Mouse (Mus musculus) liver, embryonic 11.5 days (tissue): ENCODE measurements around the gene Josd1. TPM values are rescaled to one million over a fixed set of nuclear protein-coding genes. Genes with fewer than 3 reads are reported as not detected.

ENCODE experiments used
- ATAC-seq: fragments of 200-750 bp; cut with Nextera tagmentation; replicated peaks from 2 replicates; pipeline ENCODE4 v1.8.0; 2017; ENCODE audit warnings: moderate number of reproducible peaks, mild to moderate bottlenecking, moderate TSS enrichment, moderate library complexity; ENCODE audit not compliant: low FRiP score
- DNase-seq: peaks from one replicate; pipeline ENCODE4 v3.0.0-alpha.2; 2017; ENCODE audit warnings: low spot score
- H3K27ac ChIP-seq: fragments of 300-500 bp; sonication (generic); 2 replicates; pipeline ENCODE4 v1.5.1; 2014; ENCODE audit warnings: mild to moderate bottlenecking, low read depth, low read length, control low read depth
- H3K27me3 ChIP-seq: fragments of 300-500 bp; sonication (generic); replicated peaks from 2 replicates; pipeline ENCODE4 v1.6.1; 2014; ENCODE audit warnings: low read length, mixed read lengths; ENCODE audit not compliant: control insufficient read depth, insufficient read depth
- H3K36me3 ChIP-seq: fragments of 300-500 bp; sonication (generic); 2 replicates; pipeline ENCODE4 v1.6.1; 2014; ENCODE audit warnings: mild to moderate bottlenecking, low read length, moderate library complexity, mixed read lengths; ENCODE audit not compliant: control insufficient read depth, insufficient read depth
- H3K4me1 ChIP-seq: fragments of 300-500 bp; sonication (generic); replicated peaks from 2 replicates; pipeline ENCODE4 v1.6.1; 2014; ENCODE audit warnings: low read length, mixed read lengths; ENCODE audit not compliant: control insufficient read depth, insufficient read depth
- H3K4me2 ChIP-seq: fragments of 300-500 bp; sonication (generic); 2 replicates; pipeline ENCODE4 v1.6.1; 2014; ENCODE audit warnings: mild to moderate bottlenecking, control low read depth, moderate library complexity
- H3K4me3 ChIP-seq: fragments of 300-500 bp; sonication (generic); 2 replicates; pipeline ENCODE4 v1.5.1; 2014; ENCODE audit warnings: low read depth, low read length, control low read depth
- H3K9ac ChIP-seq: fragments of 300-500 bp; sonication (generic); 2 replicates; pipeline ENCODE4 v1.6.1; 2014; ENCODE audit warnings: low read depth, low read length, control low read depth
- H3K9me3 ChIP-seq: fragments of 300-500 bp; sonication (generic); 2 replicates; pipeline ENCODE4 v1.6.1; 2016; ENCODE audit warnings: low read length, inconsistent platforms, mixed read lengths; ENCODE audit not compliant: control insufficient read depth
- WGBS: fragments of 180-500 bp; shearing (Covaris S2); extraction: QIAGEN DNeasy Blood & Tissue Kit; methylation state at CpG from one replicate; pipeline ENCODE4 v1.1.7; 2014; 5-methylcytosine and 5-hydroxymethylcytosine counted together
- polyA plus RNA-seq: library from polyadenylated mRNA; unstranded; fragments of >200 nt; fragmentation: Nextera tagmentation; extraction: Ambion mirVana; gene quantifications from 2 replicates; pipeline ENCODE4 v1.2.1, GENCODE M21; 2014

The Josd1 gene
- polyA plus RNA-seq = 25.9 and 28.3 TPM in 2 replicates

DNA sequence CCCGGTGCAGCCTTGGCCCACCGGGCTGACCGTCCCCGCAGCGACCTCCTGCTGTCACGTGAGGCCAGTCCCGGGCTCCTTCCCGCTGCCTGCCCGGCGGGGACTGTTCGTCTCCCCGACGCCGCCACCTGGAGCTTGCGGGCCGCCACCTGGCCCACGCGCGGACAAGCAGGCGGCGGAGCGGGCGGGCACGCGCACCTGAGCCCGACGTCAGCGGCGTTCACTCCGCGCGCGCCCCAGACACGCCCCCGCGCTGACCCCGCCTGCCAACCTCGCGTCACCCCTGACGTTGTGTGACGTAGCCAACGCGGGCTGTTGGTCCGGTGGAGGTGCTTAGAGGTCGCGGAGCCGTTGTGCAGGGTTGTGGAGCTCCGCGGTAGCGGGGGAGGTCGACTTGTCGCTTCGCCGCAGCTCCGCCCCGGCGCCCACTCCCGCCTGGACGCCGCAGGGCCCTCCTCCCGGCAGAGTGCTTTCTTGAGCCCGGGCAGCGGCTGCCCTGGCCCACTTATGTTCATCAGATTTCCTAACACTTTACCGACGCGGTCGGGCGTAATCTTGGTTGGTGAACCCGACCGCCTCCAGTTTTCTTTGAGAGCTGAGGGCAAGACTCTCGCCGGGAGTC lies at the start of gene Josd1:
Gene Josd1, minus strand, starts transcription at position 274 of the 622 bp plus-strand sequence.
- H3K9ac ChIP-seq = peak within 1 kb of the TSS; percentile 97
- peak; percentile 70 for ATAC-seq
- peaks cover 63% of the 10 kb centered on the region for H3K4me1 ChIP-seq
- H3K4me3 ChIP-seq = peak within 1 kb of the TSS; percentile 95
- H3K27ac ChIP-seq = peak within 1 kb of the TSS; percentile 96
- no peaks in the 10 kb centered on the region for H3K36me3 ChIP-seq
- under 1% methylated on average over 65 of the region's 72 CpGs for WGBS
- no peaks in the 10 kb centered on the region for H3K27me3 ChIP-seq
- H3K9me3 ChIP-seq = no peaks in the 10 kb centered on the region
- peak; percentile 99 for DNase-seq
- peak within 1 kb of the TSS; percentile 97 for H3K4me2 ChIP-seq

DNA sequence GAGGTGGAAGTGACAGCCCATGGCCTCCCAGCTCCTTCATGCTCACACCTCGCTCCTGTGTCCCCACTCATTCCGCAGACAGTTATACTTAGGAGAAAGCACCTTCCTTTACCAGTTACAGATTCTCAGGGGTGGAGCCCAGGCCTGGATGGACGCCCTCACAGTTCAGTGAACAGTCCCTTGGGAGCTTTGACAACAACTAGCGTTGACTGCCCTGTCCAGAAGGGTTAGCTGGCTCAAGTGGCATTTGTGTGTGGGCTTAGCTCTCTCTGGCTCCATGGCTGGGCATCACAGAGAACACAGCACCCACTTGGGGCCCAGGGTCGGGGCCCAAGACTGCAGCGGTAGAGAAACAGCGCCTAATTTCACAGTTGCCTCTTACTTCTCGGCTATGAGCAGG lies 46.6 kb upstream of the Josd1 start:
- DNase-seq = no peak
- H3K36me3 ChIP-seq = peaks cover 25% of the 10 kb centered on the region
- H3K9ac ChIP-seq = no peak overlapping the region
- H3K4me1 ChIP-seq = no peaks in the 10 kb centered on the region
- no peak overlapping the region for H3K27ac ChIP-seq
- no peaks in the 10 kb centered on the region for H3K9me3 ChIP-seq
- H3K4me3 ChIP-seq = no peak overlapping the region
- WGBS = 91% methylated on average over 8 of the region's 8 CpGs
- no peaks in the 10 kb centered on the region for H3K27me3 ChIP-seq
- ATAC-seq = no peak
- H3K4me2 ChIP-seq = no peak overlapping the region

DNA sequence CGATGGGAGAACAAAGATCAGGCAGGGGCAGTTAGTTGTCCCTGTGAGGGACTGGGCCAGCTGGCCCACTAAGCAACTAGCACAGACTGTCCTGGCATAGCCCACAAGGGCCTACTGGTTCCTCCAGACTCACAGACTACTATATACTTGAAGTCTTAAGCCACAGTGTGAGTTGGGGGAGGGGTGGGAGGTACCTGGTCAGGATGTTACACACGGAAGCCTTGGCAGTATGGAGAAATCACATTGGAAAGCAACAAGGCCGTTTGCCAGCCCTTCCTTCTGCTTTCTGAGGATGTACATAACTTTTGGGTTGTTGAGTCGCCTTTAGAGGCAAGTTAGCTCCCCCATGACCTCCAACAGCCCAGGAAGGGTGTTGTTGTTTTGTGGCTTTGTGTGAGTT lies 45.9 kb upstream of the Josd1 start:
- no peak for ATAC-seq
- no peak overlapping the region for H3K27ac ChIP-seq
- no peak overlapping the region for H3K4me2 ChIP-seq
- no peak overlapping the region for H3K4me3 ChIP-seq
- no peaks in the 10 kb centered on the region for H3K4me1 ChIP-seq
- no peak overlapping the region for H3K9ac ChIP-seq
- WGBS = 71% methylated on average over 4 of the region's 4 CpGs
- no peak for DNase-seq
- H3K36me3 ChIP-seq = peaks cover 24% of the 10 kb centered on the region
- no peaks in the 10 kb centered on the region for H3K9me3 ChIP-seq
- H3K27me3 ChIP-seq = no peaks in the 10 kb centered on the region

DNA sequence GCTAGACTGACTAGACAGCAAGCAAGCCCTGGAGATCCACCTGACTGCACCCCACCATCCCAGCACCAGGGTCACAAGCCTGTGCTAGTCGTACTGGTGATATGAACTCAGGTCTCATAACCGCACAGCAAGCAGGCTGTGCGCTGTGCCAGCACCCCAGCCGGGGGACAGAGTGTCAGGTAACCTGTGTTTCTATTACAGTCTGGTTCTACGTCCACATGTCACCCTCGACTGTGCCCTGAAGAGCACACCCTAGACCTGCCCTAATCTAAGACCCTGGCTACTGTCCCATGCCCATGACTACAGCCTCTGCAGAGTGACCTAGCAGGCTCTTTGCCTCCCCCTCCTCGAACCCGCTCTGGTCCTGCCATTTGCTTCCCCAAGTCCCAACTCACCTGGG lies 45.5 kb upstream of the Josd1 start:
- ATAC-seq (no peak), DNase-seq (no peak)
- 93% methylated on average over 8 of the region's 8 CpGs for WGBS
- Histone ChIP-seq H3K27ac (no peak overlapping the region), H3K9ac (no peak overlapping the region), H3K36me3 (peaks cover 22% of the 10 kb centered on the region), H3K4me1 (no peaks in the 10 kb centered on the region), H3K9me3 (no peaks in the 10 kb centered on the region), H3K27me3 (no peaks in the 10 kb centered on the region), H3K4me3 (no peak overlapping the region), H3K4me2 (no peak overlapping the region)

- WGBS = 81% methylated on average over 7 of the region's 7 CpGs
- H3K36me3 ChIP-seq = peaks cover 21% of the 10 kb centered on the region
- no peaks in the 10 kb centered on the region for H3K4me1 ChIP-seq
- no peak overlapping the region for H3K9ac ChIP-seq
- no peak overlapping the region for H3K4me3 ChIP-seq
- DNase-seq (no peak), ATAC-seq (no peak)
- no peak overlapping the region for H3K4me2 ChIP-seq
- no peak overlapping the region for H3K27ac ChIP-seq
- no peaks in the 10 kb centered on the region for H3K27me3 ChIP-seq
- no peaks in the 10 kb centered on the region for H3K9me3 ChIP-seq
Measured at GRCm38 (mm10) chr15:79731554-79731953, 43.8 kb upstream of the Josd1 start.

DNA sequence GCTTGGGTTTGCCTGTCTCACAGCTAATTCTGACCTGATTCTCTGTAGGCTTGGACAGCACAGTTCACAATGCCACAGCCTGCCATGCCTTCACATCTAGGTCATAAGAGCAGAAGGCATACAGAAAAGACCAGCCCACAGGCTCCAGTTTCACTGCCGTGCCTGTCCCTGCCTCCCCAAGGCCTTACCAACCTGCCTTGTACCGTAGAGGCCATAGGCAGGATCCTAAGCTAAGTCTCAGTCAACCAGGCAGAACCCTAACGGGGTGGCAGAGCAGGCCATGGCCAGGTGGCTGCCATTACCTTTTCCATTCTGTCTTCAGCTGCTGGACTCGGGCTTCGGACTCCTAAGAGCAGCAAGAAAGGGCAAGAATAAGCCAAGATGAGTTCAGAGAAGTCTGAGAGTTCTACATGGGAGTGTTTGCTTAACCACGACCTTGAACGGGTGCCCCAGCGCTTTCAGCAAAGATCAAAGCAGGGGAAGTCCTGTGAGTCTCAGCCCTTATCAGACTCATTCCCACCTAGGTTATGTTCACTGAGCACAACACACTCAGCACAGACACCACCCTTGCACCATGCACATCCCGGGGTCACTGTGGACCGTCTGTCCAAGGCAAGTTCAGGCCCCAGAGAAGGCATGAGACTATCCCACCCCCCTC lies 41.1 kb upstream of the Josd1 start:
- no peaks in the 10 kb centered on the region for H3K9me3 ChIP-seq
- no peak overlapping the region for H3K9ac ChIP-seq
- no peak overlapping the region for H3K4me3 ChIP-seq
- H3K36me3 ChIP-seq = peaks cover 20% of the 10 kb centered on the region
- H3K4me2 ChIP-seq = no peak overlapping the region
- no peak overlapping the region for H3K27ac ChIP-seq
- H3K27me3 ChIP-seq = no peaks in the 10 kb centered on the region
- DNase-seq (no peak), ATAC-seq (no peak)
- WGBS = 76% methylated on average over 10 of the region's 10 CpGs
- no peaks in the 10 kb centered on the region for H3K4me1 ChIP-seq

DNA sequence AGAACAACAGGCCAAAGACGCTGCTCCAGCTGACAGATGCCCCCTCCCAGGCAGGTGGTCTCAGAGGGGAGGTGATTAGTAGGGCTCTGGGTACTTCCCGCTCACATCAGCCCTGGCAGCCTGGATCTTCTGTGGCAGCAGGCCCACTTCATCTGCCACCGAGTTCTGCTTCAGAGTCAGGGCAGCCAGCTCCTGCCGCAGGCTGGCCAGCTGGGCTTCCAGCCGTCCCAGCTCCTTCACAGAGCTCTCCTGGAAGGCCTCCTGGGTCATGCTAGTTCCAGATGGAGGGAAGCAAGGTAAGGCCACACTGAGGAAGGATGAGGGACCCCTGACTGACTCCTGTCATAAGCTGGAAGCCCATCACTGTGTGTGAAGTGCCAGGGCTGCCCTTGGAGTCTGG lies 40.6 kb upstream of the Josd1 start:
- no peak for ATAC-seq
- Histone ChIP-seq H3K4me1 (no peaks in the 10 kb centered on the region), H3K9ac (no peak overlapping the region), H3K27me3 (no peaks in the 10 kb centered on the region), H3K9me3 (no peaks in the 10 kb centered on the region), H3K4me2 (no peak overlapping the region), H3K36me3 (peaks cover 16% of the 10 kb centered on the region), H3K27ac (no peak overlapping the region), H3K4me3 (no peak overlapping the region)
- DNase-seq = no peak
- 92% methylated on average over 5 of the region's 5 CpGs for WGBS

DNA sequence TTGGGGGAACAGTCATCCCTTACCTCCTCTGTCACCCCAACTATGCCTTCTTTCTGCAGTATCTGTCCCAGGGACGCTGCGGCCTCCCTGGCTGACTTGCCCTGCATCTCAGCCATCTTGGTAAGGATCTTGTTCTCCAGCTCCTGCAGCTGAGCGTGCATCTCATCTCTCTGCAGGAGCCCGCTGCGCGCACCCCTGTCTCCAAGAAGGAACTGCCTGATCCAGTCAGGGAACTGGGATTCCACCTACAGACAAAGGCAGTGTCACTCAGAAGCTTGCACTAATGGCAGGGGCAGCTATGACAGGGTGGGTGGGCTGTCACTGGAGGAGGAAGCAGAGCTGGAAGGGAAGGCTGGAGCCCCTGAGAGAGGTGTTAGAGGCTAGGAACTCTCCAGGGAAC lies 40.1 kb upstream of the Josd1 start:
- H3K4me1 ChIP-seq = no peaks in the 10 kb centered on the region
- no peaks in the 10 kb centered on the region for H3K9me3 ChIP-seq
- ATAC-seq (no peak), DNase-seq (no peak)
- H3K27me3 ChIP-seq = no peaks in the 10 kb centered on the region
- no peak overlapping the region for H3K4me2 ChIP-seq
- 88% methylated on average over 6 of the region's 6 CpGs for WGBS
- H3K4me3 ChIP-seq = no peak overlapping the region
- no peak overlapping the region for H3K27ac ChIP-seq
- no peak overlapping the region for H3K9ac ChIP-seq
- peaks cover 14% of the 10 kb centered on the region for H3K36me3 ChIP-seq

GRCm38 (mm10) chr15:79725190-79725789 lies 37.6 kb upstream of the Josd1 start:
- no peaks in the 10 kb centered on the region for H3K4me1 ChIP-seq
- peaks cover 18% of the 10 kb centered on the region for H3K36me3 ChIP-seq
- WGBS = 92% methylated on average over 11 of the region's 11 CpGs
- no peak overlapping the region for H3K27ac ChIP-seq
- no peak overlapping the region for H3K4me2 ChIP-seq
- no peak overlapping the region for H3K9ac ChIP-seq
- no peaks in the 10 kb centered on the region for H3K27me3 ChIP-seq
- H3K9me3 ChIP-seq = no peaks in the 10 kb centered on the region
- no peak for ATAC-seq
- no peak for DNase-seq
- H3K4me3 ChIP-seq = no peak overlapping the region
